Mouse (Mus musculus): ENCODE measurements at regions not wholly inside any gene's neighbourhood (a gene's known extent, or its start where the extent isn't known, plus 50 kb on each side); places are given as distances from the start of the nearest gene placed in this dataset.

GRCm38 (mm10) chr9:84577781-84578180 is 652.8 kb downstream of the Bckdhb start:
- DNase-seq (ENCODE audit: low spot score) (no peak), ATAC-seq (replicated peaks; ENCODE audit: low FRiP score, low read depth) (no peak)
- Histone ChIP-seq H3K4me3 (replicated peaks; ENCODE audit: low read depth, low read length) (no peak overlapping the region), H3K4me2 (ENCODE audit: low read length) (no peak overlapping the region), H3K36me3 (ENCODE audit: insufficient read depth, low read length) (no peaks in the 10 kb centered on the region), H3K9ac (ENCODE audit: low read depth, low read length) (no peak overlapping the region), H3K27me3 (ENCODE audit: insufficient read depth, low read length) (no peaks in the 10 kb centered on the region), H3K9me3 (replicated peaks; ENCODE audit: low read length) (no peaks in the 10 kb centered on the region), H3K27ac (no peak overlapping the region), H3K4me1 (replicated peaks; ENCODE audit: insufficient read depth, low read length) (no peaks in the 10 kb centered on the region)
- no peak for TF ChIP-seq CTCF (IDR thresholded peaks at IDR 0.05; ENCODE audit: low read depth)
- WGBS = 84% methylated on average over 5 of the region's 5 CpGs

- Histone ChIP-seq H3K4me2 (ENCODE audit: low read length) (no peak overlapping the region), H3K9ac (ENCODE audit: low read depth, low read length) (no peak overlapping the region), H3K9me3 (replicated peaks; ENCODE audit: low read length) (no peaks in the 10 kb centered on the region), H3K36me3 (ENCODE audit: insufficient read depth, low read length) (no peaks in the 10 kb centered on the region), H3K4me3 (replicated peaks; ENCODE audit: low read depth, low read length) (no peak overlapping the region), H3K27ac (no peak overlapping the region), H3K27me3 (ENCODE audit: insufficient read depth, low read length) (no peaks in the 10 kb centered on the region), H3K4me1 (replicated peaks; ENCODE audit: insufficient read depth, low read length) (no peaks in the 10 kb centered on the region)
- no peak for TF ChIP-seq CTCF (IDR thresholded peaks at IDR 0.05; ENCODE audit: low read depth)
- no peak for DNase-seq (ENCODE audit: low spot score)
- ATAC-seq (replicated peaks; ENCODE audit: low FRiP score, low read depth) = no peak
- WGBS = 72% methylated on average over 4 of the region's 4 CpGs
Measured at GRCm38 (mm10) chr9:84587791-84588190, 662.8 kb downstream of the Bckdhb start.

GRCm38 (mm10) chr9:84594724-84595123 is 669.8 kb downstream of the Bckdhb start:
- Histone ChIP-seq H3K4me2 (ENCODE audit: low read length) (no peak overlapping the region), H3K9me3 (replicated peaks; ENCODE audit: low read length) (no peaks in the 10 kb centered on the region), H3K9ac (ENCODE audit: low read depth, low read length) (no peak overlapping the region), H3K27me3 (ENCODE audit: insufficient read depth, low read length) (no peaks in the 10 kb centered on the region), H3K27ac (no peak overlapping the region), H3K4me3 (replicated peaks; ENCODE audit: low read depth, low read length) (no peak overlapping the region), H3K36me3 (ENCODE audit: insufficient read depth, low read length) (no peaks in the 10 kb centered on the region), H3K4me1 (replicated peaks; ENCODE audit: insufficient read depth, low read length) (no peaks in the 10 kb centered on the region)
- DNase-seq (ENCODE audit: low spot score) (peak; percentile 24), ATAC-seq (replicated peaks; ENCODE audit: low FRiP score, low read depth) (no peak)
- WGBS = 28% methylated on average over 2 of the region's 2 CpGs
- no peak for TF ChIP-seq CTCF (IDR thresholded peaks at IDR 0.05; ENCODE audit: low read depth)
